Mouse (Mus musculus): ENCODE results near the gene Wdr72.

The Wdr72 gene

GRCm38 (mm10) chr9:74109761-74110460, at the start of gene Wdr72:
Gene Wdr72 (plus strand): TSS chr9:74110356.
- no peak for DNase-seq (ENCODE audit: low spot score)

DNA sequence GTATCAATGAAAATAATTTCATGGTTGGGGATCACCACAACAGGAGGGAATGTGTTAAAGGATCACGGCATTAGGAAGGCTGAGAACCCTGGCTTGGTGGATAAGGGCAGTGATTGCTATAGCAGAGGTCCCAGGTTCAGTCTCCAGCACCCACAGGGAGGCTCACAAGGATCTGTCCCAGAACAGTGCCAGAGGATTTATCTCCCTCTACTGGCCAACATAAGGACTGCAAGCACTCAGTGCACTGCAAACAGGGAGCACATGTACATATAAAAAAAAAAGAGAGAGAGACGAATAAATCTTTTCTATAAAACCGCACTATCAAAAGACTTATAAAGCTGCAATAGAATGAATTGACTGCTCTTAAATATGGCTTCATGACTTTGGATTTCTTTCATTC, 43.9 kb upstream of the Wdr72 start:
- DNase-seq (ENCODE audit: low spot score): no peak

GRCm38 (mm10) chr9:74066766-74067165, 43.4 kb upstream of the Wdr72 start:
- DNase-seq (ENCODE audit: low spot score): no peak

DNA sequence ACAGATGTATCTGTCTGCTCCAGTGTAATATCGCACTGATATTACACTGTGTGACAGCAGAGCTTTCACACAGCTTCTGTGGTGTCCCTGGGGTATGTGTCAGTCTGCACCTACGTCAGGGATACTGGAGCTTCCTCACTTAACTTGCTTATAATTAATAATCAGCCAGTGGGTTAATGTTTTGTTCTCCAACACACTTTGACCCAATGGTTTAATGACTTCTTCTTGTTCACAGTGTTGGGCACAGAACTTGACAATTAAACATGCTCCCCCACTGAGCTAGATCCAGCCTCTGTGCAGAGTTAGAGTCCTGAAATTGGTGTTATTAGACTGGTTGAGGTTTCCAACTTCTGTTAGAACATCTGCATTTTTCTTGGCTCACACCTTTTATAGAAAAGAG, 34.2 kb upstream of the Wdr72 start:
- no peak for DNase-seq (ENCODE audit: low spot score)

DNA sequence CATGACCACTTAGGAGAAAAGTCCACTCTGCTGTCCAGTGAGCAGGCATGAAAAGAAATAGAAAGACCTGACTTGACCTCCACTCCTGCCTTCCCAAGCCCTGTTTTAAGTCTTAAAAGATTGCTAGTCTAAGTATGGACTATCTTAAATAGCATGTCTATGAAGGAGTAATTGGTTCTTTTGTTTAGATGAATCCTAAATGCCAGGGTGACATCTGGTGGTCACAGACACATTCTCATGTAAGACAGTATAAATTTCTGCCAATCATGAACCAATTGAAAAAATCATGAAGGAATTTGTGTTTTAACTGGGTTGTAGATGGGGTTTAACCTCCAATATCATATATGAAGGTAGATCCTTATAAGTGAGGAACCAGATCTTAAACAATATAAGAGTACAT, 31.7 kb upstream of the Wdr72 start:
- DNase-seq (ENCODE audit: low spot score): no peak

GRCm38 (mm10) chr9:74080241-74080640, 29.9 kb upstream of the Wdr72 start:
- no peak for DNase-seq (ENCODE audit: low spot score)

DNA sequence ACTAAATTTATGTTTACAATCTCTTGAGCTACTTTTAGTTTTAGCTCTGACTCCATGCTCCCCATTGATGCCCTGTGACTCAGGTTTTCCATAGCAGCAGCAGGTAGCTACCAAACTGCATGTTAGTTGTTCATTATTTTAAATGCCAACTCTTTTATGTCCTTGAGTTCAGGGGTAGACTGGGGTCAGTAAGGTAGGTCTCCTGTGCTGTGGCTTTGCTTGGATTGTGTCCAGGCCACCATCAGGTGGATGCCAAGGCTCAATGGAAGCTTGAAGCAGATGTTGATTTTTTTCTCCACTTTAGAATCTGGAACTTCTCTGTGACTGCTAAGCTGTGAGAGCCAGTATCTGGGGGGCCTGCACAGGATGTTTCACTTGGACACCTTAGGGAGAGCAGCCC, 8.6 kb upstream of the Wdr72 start:
- no peak for DNase-seq (ENCODE audit: low spot score)

GRCm38 (mm10) chr9:74102615-74103014, 7.5 kb upstream of the Wdr72 start:
- no peak for DNase-seq (ENCODE audit: low spot score)

- no peak for DNase-seq (ENCODE audit: low spot score)
Measured at GRCm38 (mm10) chr9:74110461-74110816, 283 bp downstream of the Wdr72 start.

- DNase-seq (ENCODE audit: low spot score): no peak
Measured at GRCm38 (mm10) chr9:74112526-74112925, 2.4 kb downstream of the Wdr72 start.

GRCm38 (mm10) chr9:74126222-74126621, 16.1 kb downstream of the Wdr72 start:
- no peak for DNase-seq (ENCODE audit: low spot score)

DNA sequence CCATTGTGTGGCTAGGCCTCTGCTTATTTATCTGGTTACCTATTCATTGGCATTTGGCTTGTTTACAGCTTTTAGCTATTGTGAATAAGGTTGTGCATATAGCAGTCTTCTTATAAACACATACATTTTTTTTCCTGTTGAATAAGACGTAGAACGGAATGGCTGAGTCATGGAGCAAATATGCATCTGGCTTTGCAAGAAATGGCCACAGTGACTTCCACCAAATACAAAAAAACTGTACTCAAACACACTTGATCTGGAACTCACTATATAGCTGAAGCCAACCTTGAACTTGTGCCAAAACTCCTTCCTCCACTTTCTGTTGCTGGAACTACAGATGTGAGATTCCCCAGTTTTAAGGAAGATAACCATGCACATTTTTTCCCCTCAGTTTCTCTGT, 23.9 kb downstream of the Wdr72 start:
- DNase-seq (ENCODE audit: low spot score): no peak

DNA sequence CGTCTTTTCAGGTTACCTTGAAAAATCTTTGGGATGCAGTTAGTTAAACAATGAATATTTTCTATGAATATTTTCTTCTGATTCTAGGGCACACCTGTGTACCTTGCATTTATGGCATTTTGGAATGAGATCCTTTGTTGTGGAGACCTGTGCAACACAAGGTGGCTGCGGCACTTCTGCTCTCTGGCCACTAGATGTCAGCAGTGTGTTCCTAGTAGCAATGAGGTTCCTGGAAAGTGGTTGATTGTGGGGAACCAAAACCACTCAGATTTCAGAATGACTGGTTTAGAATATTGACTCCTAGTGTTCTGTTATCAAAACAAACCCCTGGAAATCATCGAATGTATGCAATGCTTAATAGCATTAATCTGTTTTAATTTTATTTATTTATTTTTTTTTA, 31.7 kb downstream of the Wdr72 start:
- no peak for DNase-seq (ENCODE audit: low spot score)

DNA sequence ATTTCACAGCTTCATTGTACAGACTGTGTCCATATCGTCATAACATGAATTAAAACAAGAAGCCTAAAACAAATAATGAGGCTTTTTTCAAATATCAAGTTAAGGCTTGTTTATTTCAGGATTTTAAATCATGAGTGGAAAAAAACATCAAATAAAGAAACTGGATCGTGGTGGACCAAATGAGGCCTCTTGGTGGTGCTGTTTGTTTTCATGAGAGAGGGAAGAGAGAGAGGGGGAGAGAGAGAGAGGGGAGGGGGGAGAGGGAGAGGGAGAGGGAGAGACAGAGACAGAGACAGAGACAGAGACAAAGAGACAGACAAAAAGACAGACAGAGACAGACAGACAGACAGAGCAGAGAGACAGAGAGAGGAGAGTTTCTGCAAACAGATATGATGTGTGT, 32.5 kb downstream of the Wdr72 start:
- DNase-seq (ENCODE audit: low spot score): no peak

DNA sequence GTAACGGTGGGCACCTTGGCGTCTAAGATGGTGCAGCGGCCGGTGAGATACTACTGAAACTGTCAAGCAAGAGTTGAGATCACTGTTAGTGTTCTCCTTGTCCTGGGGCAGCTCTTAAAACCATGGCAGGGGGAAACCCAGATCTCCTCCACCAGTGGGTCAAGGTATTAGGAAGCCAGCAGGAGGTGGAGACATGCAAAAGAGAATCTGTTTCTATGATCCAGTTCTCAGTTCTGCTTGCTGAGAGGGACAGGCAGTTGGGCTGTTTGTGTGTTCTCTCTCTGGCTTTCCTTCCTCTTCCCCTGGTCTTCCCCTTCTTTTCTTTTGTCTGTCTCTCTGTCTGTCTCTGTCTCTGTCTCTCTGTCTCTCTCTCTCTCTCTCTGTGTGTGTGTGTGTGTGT, 35.0 kb downstream of the Wdr72 start:
- DNase-seq (ENCODE audit: low spot score): no peak

DNA sequence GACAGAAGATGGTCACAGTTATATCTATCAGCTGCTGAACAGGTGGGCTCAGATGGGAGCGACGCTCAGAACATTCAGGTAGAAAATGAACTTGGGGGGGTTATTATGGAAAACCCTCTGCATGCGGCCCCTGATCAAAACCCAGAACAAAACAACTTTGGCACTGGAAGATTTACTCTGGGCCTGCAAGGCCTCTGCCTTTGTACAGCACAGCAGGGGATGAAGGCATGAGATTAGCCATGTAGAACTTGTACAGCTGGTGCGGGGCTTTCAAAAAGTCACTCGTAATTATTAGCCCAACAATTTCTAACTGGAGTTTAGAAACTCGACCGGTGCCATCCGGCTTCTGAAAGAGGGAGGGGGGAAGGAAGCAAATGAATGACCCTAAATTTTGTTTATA, 38.1 kb downstream of the Wdr72 start:
- no peak for DNase-seq (ENCODE audit: low spot score)

DNA sequence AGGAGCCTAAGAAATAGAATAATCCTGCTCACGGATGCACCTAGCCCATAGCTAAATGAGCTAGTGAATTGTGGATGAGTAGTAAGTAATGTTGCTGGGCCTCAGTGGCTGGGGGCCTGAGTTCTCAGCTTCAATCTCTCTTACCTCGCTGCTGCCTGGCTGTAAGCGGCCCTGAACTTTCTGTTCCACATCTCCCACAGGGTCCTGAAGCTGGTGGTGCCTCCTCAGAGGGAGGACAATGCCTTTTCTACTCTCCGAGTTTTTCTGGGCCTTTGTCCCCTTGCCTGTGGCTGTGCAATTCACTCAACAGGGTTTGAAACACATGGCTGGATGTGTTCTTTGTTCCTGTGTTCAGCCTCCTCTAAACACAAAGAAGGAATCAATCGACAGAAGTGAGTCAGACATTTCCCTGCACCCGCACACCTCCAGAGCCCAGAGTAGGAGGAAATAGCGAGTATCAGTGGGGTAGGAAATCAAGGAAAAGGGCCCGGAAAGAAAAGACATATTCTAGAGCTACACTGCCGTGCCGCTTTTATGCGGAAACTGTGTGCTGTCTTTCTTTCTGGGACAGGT, 50.3 kb downstream of the Wdr72 start:
- no peak for DNase-seq (ENCODE audit: low spot score)

GRCm38 (mm10) chr9:74165697-74166096, 55.5 kb downstream of the Wdr72 start:
- DNase-seq (ENCODE audit: low spot score): no peak

GRCm38 (mm10) chr9:74169904-74170303, 59.7 kb downstream of the Wdr72 start:
- DNase-seq (ENCODE audit: low spot score): no peak

DNA sequence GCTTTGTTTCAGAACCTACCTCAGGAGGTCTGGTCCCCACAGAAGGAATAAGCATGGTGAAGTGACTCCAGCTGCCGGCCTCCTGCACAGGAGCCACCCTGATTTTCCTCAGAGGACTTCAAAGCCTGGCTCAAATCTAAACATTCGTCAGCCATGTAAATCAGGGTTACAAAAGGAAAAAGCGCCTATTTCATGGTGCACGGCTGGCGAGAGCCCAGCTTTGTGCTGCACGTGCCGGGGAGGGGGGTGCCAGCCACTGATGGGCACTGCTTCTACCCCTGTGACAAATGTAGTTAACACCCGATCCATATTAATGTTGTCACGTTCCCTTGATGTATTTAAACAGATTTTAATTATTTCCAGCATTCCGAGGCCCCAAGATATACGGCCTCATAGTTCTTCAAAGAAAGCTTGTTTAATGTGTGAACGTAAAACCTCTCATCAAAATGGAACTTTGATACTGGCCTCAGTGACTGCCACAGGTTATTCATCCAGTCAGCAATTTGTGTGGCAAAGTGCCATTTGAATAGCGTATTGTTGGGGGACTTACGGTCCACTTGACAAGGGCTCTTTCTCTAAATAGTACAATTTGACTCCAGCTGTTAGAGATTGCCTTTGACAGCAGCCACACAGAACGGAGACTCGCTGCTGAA, 76.7 kb downstream of the Wdr72 start:
- no peak for DNase-seq (ENCODE audit: low spot score)

- DNase-seq (ENCODE audit: low spot score): no peak
Measured at GRCm38 (mm10) chr9:74187401-74188029, 77.4 kb downstream of the Wdr72 start.

- no peak for DNase-seq (ENCODE audit: low spot score)
Measured at GRCm38 (mm10) chr9:74194898-74195297, 84.7 kb downstream of the Wdr72 start.

DNA sequence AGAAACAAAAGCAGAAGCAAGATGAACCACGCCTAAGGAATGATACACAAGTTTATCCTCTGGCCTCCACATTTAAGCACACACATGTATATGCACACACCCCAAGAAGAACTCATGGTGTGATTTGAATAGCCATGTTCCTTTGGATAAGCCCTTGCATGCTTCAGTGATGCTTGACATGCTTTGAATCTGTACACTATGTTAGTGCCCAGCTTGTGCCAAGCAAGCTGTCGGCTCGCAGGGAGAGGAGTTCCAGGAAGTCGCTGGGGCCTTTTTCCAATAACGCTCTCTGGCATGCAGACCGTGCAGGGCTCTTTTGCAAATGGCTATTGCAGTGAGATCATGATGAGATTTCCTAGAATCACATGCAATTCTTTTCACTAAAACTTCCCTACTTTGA, 118.1 kb downstream of the Wdr72 start:
- DNase-seq (ENCODE audit: low spot score): no peak

Measured in T-cell, adult 2 months (primary cell).